Mouse (Mus musculus): ENCODE measurements at regions not wholly inside any gene's neighbourhood (a gene's known extent, or its start where the extent isn't known, plus 50 kb on each side); places are given as distances from the start of the nearest gene placed in this dataset.
"Not testable (repeated sequence)": the region's sequence is repeated elsewhere in the genome, so short reads cannot be mapped to it uniquely, and the experiment has no call there.

- DNase-seq: no peak
These were observed 119.3 kb upstream of the Foxk1 start for GRCm38 (mm10) chr5:142281997-142282396.

GRCm38 (mm10) chr5:142287981-142288380 lies 113.3 kb upstream of the Foxk1 start:
- no peak for DNase-seq

- no peak for DNase-seq
These were observed 109.8 kb upstream of the Foxk1 start for GRCm38 (mm10) chr5:142291451-142291850.

- not testable (repeated sequence) for DNase-seq
These were observed 104.9 kb upstream of the Foxk1 start for GRCm38 (mm10) chr5:142296401-142296800.

- DNase-seq: no peak
These were observed 101.7 kb upstream of the Foxk1 start for GRCm38 (mm10) chr5:142299621-142300020.

- DNase-seq: no peak
These were observed 92.8 kb upstream of the Foxk1 start for GRCm38 (mm10) chr5:142308511-142308910.

- DNase-seq: no peak
These were observed 87.4 kb upstream of the Foxk1 start for GRCm38 (mm10) chr5:142313944-142314343.

GRCm38 (mm10) chr5:142314466-142314865 lies 86.8 kb upstream of the Foxk1 start:
- no peak for DNase-seq

- DNase-seq: peak; percentile 70
These were observed 82.0 kb upstream of the Foxk1 start for GRCm38 (mm10) chr5:142319268-142319667.

- DNase-seq: no peak
These were observed 80.0 kb upstream of the Foxk1 start for GRCm38 (mm10) chr5:142321316-142321715.

GRCm38 (mm10) chr5:142324928-142325327 lies 76.4 kb upstream of the Foxk1 start:
- DNase-seq: no peak

GRCm38 (mm10) chr5:142325560-142325959 lies 75.7 kb upstream of the Foxk1 start:
- DNase-seq: no peak

GRCm38 (mm10) chr5:142327261-142327660 lies 74.0 kb upstream of the Foxk1 start:
- no peak for DNase-seq

GRCm38 (mm10) chr5:142329724-142330520 lies 71.4 kb upstream of the Foxk1 start:
- DNase-seq: no peak

- no peak for DNase-seq
These were observed 68.6 kb upstream of the Foxk1 start for GRCm38 (mm10) chr5:142332744-142333143.

- DNase-seq: no peak
These were observed 63.9 kb upstream of the Foxk1 start for GRCm38 (mm10) chr5:142337436-142337835.

- no peak for DNase-seq
These were observed 63.2 kb upstream of the Foxk1 start for GRCm38 (mm10) chr5:142338051-142338450.

GRCm38 (mm10) chr5:142340205-142341025 lies 60.9 kb upstream of the Foxk1 start:
- no peak for DNase-seq

- no peak for DNase-seq
These were observed 60.3 kb upstream of the Foxk1 start for GRCm38 (mm10) chr5:142341026-142341432.

- DNase-seq: no peak
These were observed 54.8 kb upstream of the Foxk1 start for GRCm38 (mm10) chr5:142346454-142346853.

GRCm38 (mm10) chr5:142350574-142350973 lies 50.7 kb upstream of the Foxk1 start:
- no peak for DNase-seq

Measured in kidney, adult 18-20 months (tissue).